ENCODE assay signal across 8 mouse cellular contexts in the genomic region with DNA sequence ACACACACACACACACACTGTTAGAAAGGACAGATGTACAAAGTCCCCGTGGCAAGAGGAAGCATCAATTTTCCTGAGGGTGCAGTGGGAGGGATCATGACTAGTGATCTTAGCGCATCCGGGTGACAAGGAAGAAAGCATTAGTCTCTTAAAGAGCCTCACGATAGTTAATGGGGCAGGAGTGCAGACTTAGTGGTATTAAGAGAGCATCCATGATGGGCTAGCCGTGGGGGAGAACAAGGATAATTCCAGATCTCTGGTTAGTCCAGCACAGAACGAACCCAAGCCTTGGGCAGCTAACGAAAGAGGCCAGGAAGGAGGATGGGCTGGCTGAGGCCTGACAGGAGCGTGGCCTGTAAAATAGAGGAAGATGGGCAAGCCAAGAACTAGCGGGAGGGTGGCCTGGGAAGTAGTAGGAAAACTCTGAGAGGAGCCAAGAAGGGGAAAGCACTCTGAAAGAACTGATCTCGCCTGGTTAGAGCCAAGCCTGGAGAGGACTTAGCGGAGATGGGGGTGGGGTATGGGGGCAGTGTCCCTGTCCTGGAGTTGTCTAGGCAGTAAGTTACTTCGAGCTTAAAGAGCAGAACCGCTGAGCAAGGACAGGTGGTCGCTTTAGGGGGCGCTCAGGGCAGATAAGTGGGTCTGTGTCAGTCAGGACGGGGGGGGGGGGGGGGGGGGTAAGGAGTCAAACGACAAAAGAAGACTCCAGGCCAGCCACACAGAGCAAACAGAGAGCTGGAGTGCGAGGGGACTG. TPM values are rescaled to one million over a fixed set of nuclear protein-coding genes. Genes with fewer than 3 reads are reported as not detected.
DNase-seq lines count a peak whose midpoint lies in the region; ATAC-seq and TF ChIP-seq lines count a peak whose summit lies in the region.

Gene Cmtm3, plus strand, starts transcription at position 182 of the 754 bp plus-strand sequence.

- no peak for TF ChIP-seq POLR2A in lung, adult 2 months (IDR thresholded peaks at IDR 0.05; ENCODE audit: borderline replicate concordance, extremely low read depth, low read depth, low read length)

- peak within 1 kb of the TSS; percentile 88 for H3K9ac ChIP-seq in limb, embryonic 11.5 days (ENCODE audit: low read length)
- H3K9ac ChIP-seq in midbrain, postnatal 0 days (replicated peaks; ENCODE audit: low read length, poor library complexity, severe bottlenecking), result peak within 1 kb of the TSS; percentile 63

- 14% methylated on average over 17 of the region's 18 CpGs for WGBS in lung, adult 2 months
- 19% methylated on average over 17 of the region's 18 CpGs for WGBS in limb, embryonic 11.5 days
- WGBS in midbrain, postnatal 0 days, result 15% methylated on average over 18 of the region's 18 CpGs

- DNase-seq in lung, adult 2 months, result peak; percentile 17
- DNase-seq in lung, postnatal 25 days (ENCODE audit: low spot score), result no peak
- DNase-seq in adrenal gland, postnatal 14 days, result peak; percentile 42
- DNase-seq in gastrocnemius, postnatal 4 days (ENCODE audit: low spot score in 2 of 2), result peak in 1 of 2 experiments; percentile 42
- DNase-seq in limb, embryonic 11.5 days (ENCODE audit: low spot score), result peak; percentile 23
- DNase-seq in midbrain, postnatal 0 days (ENCODE audit: low spot score), result peak; percentile 61
- no peak for DNase-seq in cerebellum, adult 9-11 months

- no peaks in the 10 kb centered on the region for H3K9me3 ChIP-seq in limb, embryonic 11.5 days (ENCODE audit: control insufficient read depth, low read length)
- H3K9me3 ChIP-seq in midbrain, postnatal 0 days (ENCODE audit: low read length), result no peaks in the 10 kb centered on the region

- H3K27ac ChIP-seq in limb, embryonic 11.5 days (replicated peaks; ENCODE audit: low read depth, low read length), result no peak within 1 kb of the TSS
- peak within 1 kb of the TSS; percentile 48 for H3K27ac ChIP-seq in midbrain, postnatal 0 days (ENCODE audit: low read depth, low read length)

- H3K4me2 ChIP-seq in limb, embryonic 11.5 days (ENCODE audit: low read depth, severe bottlenecking), result peak within 1 kb of the TSS; percentile 65
- peak within 1 kb of the TSS; percentile 89 for H3K4me2 ChIP-seq in midbrain, postnatal 0 days (ENCODE audit: low read depth, low read length, poor library complexity, severe bottlenecking)

- no peaks in the 10 kb centered on the region for H3K27me3 ChIP-seq in limb, embryonic 11.5 days (ENCODE audit: control insufficient read depth, insufficient read depth, low read length)
- H3K27me3 ChIP-seq in midbrain, postnatal 0 days (ENCODE audit: insufficient read depth, low read length), result no peaks in the 10 kb centered on the region

- no peak for ATAC-seq in inflammation-experienced regulatory T-cells, adult 6 months
- ATAC-seq in limb, embryonic 11.5 days (ENCODE audit: insufficient number of reproducible peaks, low FRiP score, low TSS enrichment, low read depth), result no peak
- ATAC-seq in midbrain, postnatal 0 days (ENCODE audit: low FRiP score), result no peak

- H3K4me1 ChIP-seq in lung, adult 2 months (ENCODE audit: control insufficient read depth, insufficient read depth, low read length), result no peaks in the 10 kb centered on the region; the same call in none of the 2 replicates
- H3K4me1 ChIP-seq in limb, embryonic 11.5 days (ENCODE audit: control insufficient read depth, insufficient read depth, low read length), result no peaks in the 10 kb centered on the region; the same call in 1 of the 2 replicates
- H3K4me1 ChIP-seq in midbrain, postnatal 0 days (ENCODE audit: insufficient read depth, low read length), result no peaks in the 10 kb centered on the region

- H3K4me3 ChIP-seq in lung, adult 2 months (replicated peaks; ENCODE audit: extremely low read depth, low read depth, low read length), result peak within 1 kb of the TSS; percentile 64
- peak within 1 kb of the TSS; percentile 60 for H3K4me3 ChIP-seq in limb, embryonic 11.5 days (ENCODE audit: low read depth, low read length)
- peak within 1 kb of the TSS; percentile 59 for H3K4me3 ChIP-seq in midbrain, postnatal 0 days (ENCODE audit: low read depth, low read length)

- H3K36me3 ChIP-seq in limb, embryonic 11.5 days (ENCODE audit: control insufficient read depth, insufficient read depth, low read length), result no peaks in the 10 kb centered on the region
- no peaks in the 10 kb centered on the region for H3K36me3 ChIP-seq in midbrain, postnatal 0 days (ENCODE audit: insufficient read depth, low read length)

- TF ChIP-seq CTCF in lung, adult 2 months (IDR thresholded peaks at IDR 0.05; ENCODE audit: insufficient read depth, low read length), result no peak
- TF ChIP-seq CTCF in midbrain, postnatal 0 days (IDR thresholded peaks at IDR 0.05), result no peak

RNA-seq across cellular contexts. Expression of gene Cmtm3, which starts in this region (rescaled TPM):
- 154 and 173 TPM in 2 replicates for polyA plus RNA-seq in lung, adult 2 months (2012; rRNA removed)
- 61.1 and 67.9 TPM in 2 replicates for total RNA-seq in adrenal gland, postnatal 14 days (2021)
- 10 to 100 TPM; 70.2 to 71.1 TPM for total RNA-seq in gastrocnemius, postnatal 4 days (2021)
- 10 to 100 TPM; 14.7 to 21.3 (median 17.4) TPM for polyA plus RNA-seq in inflammation-experienced regulatory T-cells, adult 6 months (2017; shearing (Covaris generic))
- polyA plus RNA-seq in limb, embryonic 11.5 days (2014; fragmentation: Nextera tagmentation; extraction: Ambion mirVana), result 73.4 and 75.8 TPM in 2 replicates
- 20.0 and 26.0 TPM in 2 replicates for total RNA-seq in midbrain, postnatal 0 days (2014; rRNA removed)
- polyA plus RNA-seq in midbrain, postnatal 0 days (2015; fragmentation: Nextera tagmentation; extraction: Ambion mirVana), result 32.1 and 33.2 TPM in 2 replicates

Comparison
In these comparisons a context has a peak if more than half of its experiments do, and no peak if none do; other contexts are left out.
1. DNase-seq: peak in lung, adult 2 months (single experiment), adrenal gland, postnatal 14 days (single experiment), limb, embryonic 11.5 days (single experiment) and midbrain, postnatal 0 days (single experiment); none in lung, postnatal 25 days (single experiment) and cerebellum, adult 9-11 months (single experiment).
2. Peak in every context shown above with its lines, with median percentiles within 50 percentile points of each other: H3K4me3 ChIP-seq.